ENCODE assay signal across 9 mouse cellular contexts in genomic region chr2:38460825-38461540, GRCm38 (mm10). TPM values are rescaled to one million over a fixed set of nuclear protein-coding genes. Genes with fewer than 3 reads are reported as not detected.
DNase-seq lines count a peak whose midpoint lies in the region; ATAC-seq and TF ChIP-seq lines count a peak whose summit lies in the region.
"Had no signal": no experiment of that assay in that cellular context is flagged by ENCODE, and none has a peak within 500 bp of the region (broad histone marks: within the 10 kb centered on the region; RNA-seq: fewer than 3 reads in every experiment).

No protein-coding gene starts in this region.

- H3K27me3 ChIP-seq in liver, postnatal 0 days (ENCODE audit: insufficient read depth, low read length), result no peaks in the 10 kb centered on the region
- no peaks in the 10 kb centered on the region for H3K27me3 ChIP-seq in liver, embryonic 12.5 days (replicated peaks)
- no peaks in the 10 kb centered on the region for H3K27me3 ChIP-seq in embryonic facial prominence, embryonic 13.5 days
- H3K27me3 ChIP-seq: limb, embryonic 12.5 days had no signal

- H3K9me3 ChIP-seq in liver, postnatal 0 days (ENCODE audit: low read length), result no peaks in the 10 kb centered on the region
- no peaks in the 10 kb centered on the region for H3K9me3 ChIP-seq in liver, embryonic 12.5 days (replicated peaks)
- H3K9me3 ChIP-seq in embryonic facial prominence, embryonic 13.5 days, result no peaks in the 10 kb centered on the region
- H3K9me3 ChIP-seq: limb, embryonic 12.5 days had no signal

- H3K4me2 ChIP-seq in liver, postnatal 0 days (ENCODE audit: low read depth, low read length), result no peak overlapping the region
- H3K4me2 ChIP-seq in liver, embryonic 12.5 days, result no peak overlapping the region
- H3K4me2 ChIP-seq in embryonic facial prominence, embryonic 13.5 days, result peak overlapping the region; percentile 26; the same call in 1 of the 2 replicates
- H3K4me2 ChIP-seq: limb, embryonic 12.5 days had no signal

- no peak overlapping the region for H3K4me3 ChIP-seq in liver, postnatal 0 days (ENCODE audit: low read depth, low read length)
- H3K4me3 ChIP-seq in liver, embryonic 12.5 days, result no peak overlapping the region
- no peak overlapping the region for H3K4me3 ChIP-seq in embryonic facial prominence, embryonic 13.5 days
- H3K4me3 ChIP-seq: limb, embryonic 12.5 days had no signal

- ATAC-seq in liver, postnatal 0 days, result no peak
- ATAC-seq in liver, embryonic 12.5 days, result no peak
- peak; percentile 65 for ATAC-seq in embryonic facial prominence, embryonic 13.5 days (ENCODE audit: insufficient number of reproducible peaks, insufficient read depth, low FRiP score, low TSS enrichment, low read depth)

- H3K4me1 ChIP-seq in liver, postnatal 0 days (ENCODE audit: insufficient read depth), result peaks cover 6% of the 10 kb centered on the region; the same call in 1 of the 2 replicates
- no peaks in the 10 kb centered on the region for H3K4me1 ChIP-seq in liver, embryonic 12.5 days
- H3K4me1 ChIP-seq in embryonic facial prominence, embryonic 13.5 days, result peaks cover 15% of the 10 kb centered on the region

- no peak overlapping the region for H3K27ac ChIP-seq in liver, postnatal 0 days (ENCODE audit: low read depth)
- H3K27ac ChIP-seq in liver, embryonic 12.5 days, result no peak overlapping the region
- H3K27ac ChIP-seq in embryonic facial prominence, embryonic 13.5 days, result no peak overlapping the region
- H3K27ac ChIP-seq: limb, embryonic 12.5 days had no signal

- TF ChIP-seq EP300 in liver, postnatal 0 days (IDR thresholded peaks at IDR 0.05; ENCODE audit: low read depth), result no peak

- H3K9ac ChIP-seq in liver, postnatal 0 days (replicated peaks), result no peak overlapping the region
- H3K9ac ChIP-seq in liver, embryonic 12.5 days, result no peak overlapping the region
- H3K9ac ChIP-seq in embryonic facial prominence, embryonic 13.5 days, result no peak overlapping the region
- H3K9ac ChIP-seq: limb, embryonic 12.5 days had no signal

- 32% methylated on average over 6 of the region's 6 CpGs for WGBS in liver, postnatal 0 days (ENCODE audit: insufficient replicate concordance)
- 41% methylated on average over 6 of the region's 6 CpGs for WGBS in liver, embryonic 12.5 days (ENCODE audit: insufficient replicate concordance)
- WGBS in embryonic facial prominence, embryonic 13.5 days, result 32% methylated on average over 6 of the region's 6 CpGs

- H3K36me3 ChIP-seq in liver, postnatal 0 days (replicated peaks; ENCODE audit: insufficient read depth, low read length), result no peaks in the 10 kb centered on the region
- no peaks in the 10 kb centered on the region for H3K36me3 ChIP-seq in liver, embryonic 12.5 days
- no peaks in the 10 kb centered on the region for H3K36me3 ChIP-seq in embryonic facial prominence, embryonic 13.5 days
- H3K36me3 ChIP-seq: limb, embryonic 12.5 days had no signal

- no peak for TF ChIP-seq CTCF in liver, postnatal 0 days (IDR thresholded peaks at IDR 0.05; ENCODE audit: low read depth)

- peak; percentile 51 for DNase-seq in liver, postnatal 0 days
- peak; percentile 65 to 85 for DNase-seq in layer of hippocampus, adult 8-10 months (ENCODE audit: low spot score in 2 of 2)
- peak; percentile 73 for DNase-seq in lung, postnatal 36 days
- no peak for DNase-seq in gastrocnemius, postnatal 4 days (ENCODE audit: low spot score in 2 of 2)
- no peak for DNase-seq in spleen, postnatal 14 days (ENCODE audit: low spot score in 2 of 2)
- no peak for DNase-seq in adrenal gland, adult 8-10 months

RNA-seq across cellular contexts. Expression of gene Nek6, which starts 50.5 kb away (rescaled TPM):
- 30.6 and 39.7 TPM in 2 replicates for polyA plus RNA-seq in liver, postnatal 0 days (2015; fragmentation: Nextera tagmentation; extraction: Ambion mirVana)
- 42.7 and 45.7 TPM in 2 replicates for polyA plus RNA-seq in liver, embryonic 12.5 days (2016; fragmentation: Nextera tagmentation; extraction: Ambion mirVana)
- 110 and 114 TPM in 2 replicates for polyA plus RNA-seq in embryonic facial prominence, embryonic 13.5 days (2015; fragmentation: Nextera tagmentation; extraction: Ambion mirVana)
- 10 to 100 TPM; 34.1 to 54.9 (median 44.9) TPM for total RNA-seq in layer of hippocampus, adult 8-10 months (2022)
- 10 to 100 TPM; 21.3 to 26.0 TPM for total RNA-seq in gastrocnemius, postnatal 4 days (2021)
- 10 to 100 TPM in 3 of 4 experiments, 1 to 10 TPM in 1; 9.3 to 27.3 (median 18.6) TPM for total RNA-seq in adrenal gland, adult 8-10 months (2022)

Comparison
In these comparisons a context has a peak if more than half of its experiments do, and no peak if none do; other contexts are left out.
1. DNase-seq: peak in liver, postnatal 0 days (single experiment), layer of hippocampus, adult 8-10 months (2 of 2) and lung, postnatal 36 days (single experiment); none in gastrocnemius, postnatal 4 days (0 of 2), spleen, postnatal 14 days (0 of 2) and adrenal gland, adult 8-10 months (single experiment).